Mouse (Mus musculus) MEL (cell line): Measurements from ENCODE around the gene Frmpd2. TPM values are rescaled to one million over a fixed set of nuclear protein-coding genes. Genes with fewer than 3 reads are reported as not detected.

Experiments used
- DNase-seq: peaks from one replicate; pipeline ENCODE4 v3.0.0; 2011; ENCODE audit warnings: low read depth, low spot score
- H3K27ac ChIP-seq: 2 replicates; pipeline ENCODE4 v1.5.1; 2012; ENCODE audit warnings: low read depth, mild to moderate bottlenecking, control low read depth, low read length, moderate library complexity; ENCODE audit not compliant: control insufficient read depth
- H3K27me3 ChIP-seq, 2 experiments: fragments of 150-350 bp in 1 of 2; sonication (generic) in 1 of 2; 2 replicates each; pipeline ENCODE4 v1.6.1; 2012; ENCODE audit warnings: low read length in 2 of 2, mild to moderate bottlenecking in 2 of 2, improper control_type of control experiment in 1 of 2, moderate library complexity in 1 of 2; ENCODE audit not compliant: insufficient read depth in 2 of 2, control insufficient read depth in 1 of 2
- H3K36me3 ChIP-seq, 2 experiments: 2 replicates each; pipeline ENCODE4 v1.6.1; 2012 to 2014; ENCODE audit warnings: low read length in 2 of 2, improper control_type of control experiment in 1 of 2, inconsistent platforms in 1 of 2, mild to moderate bottlenecking in 1 of 2; ENCODE audit not compliant: insufficient read depth in 2 of 2, control insufficient read depth in 1 of 2
- H3K4me1 ChIP-seq, 2 experiments: fragments of 150-350 bp in 1 of 2; sonication (generic) in 1 of 2; 2 replicates each; pipeline ENCODE4 v1.6.1; 2012; ENCODE audit warnings: low read length in 2 of 2, improper control_type of control experiment in 1 of 2, mild to moderate bottlenecking in 1 of 2; ENCODE audit not compliant: insufficient read depth in 2 of 2, control insufficient read depth in 1 of 2
- H3K4me3 ChIP-seq, 2 experiments: fragments of 150-350 bp in 1 of 2; sonication (generic) in 1 of 2; 2 replicates each; pipeline ENCODE4 v1.5.1; 2012; ENCODE audit warnings: low read depth in 2 of 2, low read length in 2 of 2, mild to moderate bottlenecking in 2 of 2, moderate library complexity in 2 of 2, control low read depth in 1 of 2, improper control_type of control experiment in 1 of 2; ENCODE audit not compliant: control insufficient read depth in 1 of 2, insufficient read depth in 1 of 2
- H3K79me2 ChIP-seq: 2 replicates; pipeline ENCODE4 v1.6.1; 2012; ENCODE audit warnings: mild to moderate bottlenecking, low read length, moderate library complexity; ENCODE audit not compliant: control insufficient read depth, poor library complexity, insufficient read depth
- H3K9ac ChIP-seq: 2 replicates; pipeline ENCODE4 v1.6.1; 2012; ENCODE audit warnings: low read depth, mild to moderate bottlenecking, control low read depth, low read length, moderate library complexity; ENCODE audit not compliant: control insufficient read depth, poor library complexity, severe bottlenecking
- H3K9me3 ChIP-seq: fragments of 150-350 bp; sonication (generic); replicated peaks from 2 replicates; pipeline ENCODE4 v1.6.1; 2012; ENCODE audit warnings: mild to moderate bottlenecking, low read length, improper control_type of control experiment, moderate library complexity; ENCODE audit not compliant: insufficient read depth
- E2F4 ChIP-seq: IDR thresholded peaks from 2 replicates; pipeline ENCODE4 v1.6.1; 2011; ENCODE audit warnings: low read depth, low read length, improper control_type of control experiment, borderline replicate concordance
- ELF1 ChIP-seq: IDR thresholded peaks from 2 replicates; pipeline ENCODE4 v1.6.1; 2014; ENCODE audit warnings: low read depth, mild to moderate bottlenecking, inconsistent platforms, low read length, improper control_type of control experiment, moderate library complexity
- HCFC1 ChIP-seq: IDR thresholded peaks from 2 replicates; pipeline ENCODE4 v1.6.1; 2012; ENCODE audit warnings: low read depth, mild to moderate bottlenecking, inconsistent platforms, low read length, improper control_type of control experiment, moderate library complexity
- JUND ChIP-seq: IDR thresholded peaks from 2 replicates; pipeline ENCODE4 v1.6.1; 2011; ENCODE audit warnings: low read depth, mild to moderate bottlenecking, improper control_type of control experiment, low read length
- KAT2A ChIP-seq: conservative IDR thresholded peaks from 2 replicates; pipeline ENCODE4 v1.6.1; 2012; ENCODE audit warnings: low read depth, low read length, improper control_type of control experiment, inconsistent platforms
- MEF2A ChIP-seq: IDR thresholded peaks from 2 replicates; pipeline ENCODE4 v1.6.1; 2014; ENCODE audit warnings: low read depth, mild to moderate bottlenecking, inconsistent platforms, low read length, improper control_type of control experiment; ENCODE audit not compliant: poor library complexity, insufficient replicate concordance, severe bottlenecking; ENCODE audit errors: extremely low read depth
- MXI1 ChIP-seq: IDR thresholded peaks from 2 replicates; pipeline ENCODE4 v1.6.1; 2011; ENCODE audit warnings: mild to moderate bottlenecking, low read depth, low read length, improper control_type of control experiment
- POLR2A ChIP-seq, 2 experiments: IDR thresholded peaks; 2 replicates each; pipeline ENCODE4 v1.6.1; 2011 to 2012; ENCODE audit warnings: low read length in 2 of 2, mild to moderate bottlenecking in 2 of 2, control low read depth in 1 of 2, improper control_type of control experiment in 1 of 2, low read depth in 1 of 2, moderate library complexity in 1 of 2; ENCODE audit not compliant: control insufficient read depth in 1 of 2, insufficient read depth in 1 of 2, poor library complexity in 1 of 2
- SMC3 ChIP-seq: IDR thresholded peaks from 2 replicates; pipeline ENCODE4 v1.6.1; 2011; ENCODE audit warnings: low read depth, low read length, improper control_type of control experiment
- TBP ChIP-seq: IDR thresholded peaks from 2 replicates; pipeline ENCODE4 v1.8.0; 2011; ENCODE audit warnings: low read depth, low read length, improper control_type of control experiment
- UBTF ChIP-seq: IDR thresholded peaks from 2 replicates; pipeline ENCODE4 v1.6.1; 2012; ENCODE audit warnings: low read depth, mild to moderate bottlenecking, inconsistent platforms, low read length, improper control_type of control experiment, moderate library complexity, borderline replicate concordance; ENCODE audit not compliant: insufficient read depth
- USF1 ChIP-seq: IDR thresholded peaks from 2 replicates; pipeline ENCODE4 v1.6.1; 2014; ENCODE audit warnings: low read depth, mild to moderate bottlenecking, inconsistent platforms, low read length, improper control_type of control experiment, moderate library complexity
- polyA plus RNA-seq, 2 experiments: library from polyadenylated mRNA; stranded (reverse) in 1 of 2; unstranded in 1 of 2; fragments of >175 nt in 1 of 2; fragments of >200 nt in 1 of 2; gene quantifications; 2 replicates each; pipeline versions ENCODE4 v1.2.1 to v1.2.4; 2012; ENCODE audit warnings: low replicate concordance in 2 of 2, low read depth in 1 of 2; ENCODE audit not compliant: insufficient read length in 2 of 2, insufficient read depth in 1 of 2, missing spikeins in 1 of 2
- total RNA-seq: library from RNA; depleted of rRNA; stranded (reverse); fragments of 300-350 nt; gene quantifications from 2 replicates; pipeline ENCODE4 v1.2.3, GENCODE M21; 2012

Frmpd2 gene
- total and polyA plus RNA-seq, 3 experiments = not detected

GRCm38 (mm10) chr14:33476094-33476760, 4.7 kb downstream of the Frmpd2 start:
- H3K4me1 ChIP-seq = no peaks in the 10 kb centered on the region
- no peak for DNase-seq
- no peaks in the 10 kb centered on the region for H3K9me3 ChIP-seq
- no peaks in the 10 kb centered on the region for H3K36me3 ChIP-seq
- H3K79me2 ChIP-seq = no peaks in the 10 kb centered on the region
- no peaks in the 10 kb centered on the region; a peak in 2 of 4 replicates for H3K27me3 ChIP-seq
- H3K27ac ChIP-seq = no peak overlapping the region
- TF ChIP-seq JUND (no peak), TBP (no peak)
- no peak overlapping the region for H3K4me3 ChIP-seq
- H3K9ac ChIP-seq = no peak overlapping the region

GRCm38 (mm10) chr14:33481991-33482390, 10.5 kb downstream of the Frmpd2 start:
- Histone ChIP-seq H3K36me3 (no peaks in the 10 kb centered on the region), H3K9me3 (no peaks in the 10 kb centered on the region), H3K79me2 (no peaks in the 10 kb centered on the region), H3K27ac (no peak overlapping the region), H3K4me3 (no peak overlapping the region), H3K27me3 (no peaks in the 10 kb centered on the region; a peak in 2 of 4 replicates), H3K4me1 (no peaks in the 10 kb centered on the region), H3K9ac (no peak overlapping the region)
- no peak for DNase-seq
- no peak for TF ChIP-seq MXI1
- TF ChIP-seq UBTF = no peak
- TF ChIP-seq HCFC1 = no peak

GRCm38 (mm10) chr14:33487805-33488550, 16.5 kb downstream of the Frmpd2 start:
- DNase-seq = no peak
- H3K36me3 ChIP-seq = no peaks in the 10 kb centered on the region
- no peak for TF ChIP-seq MEF2A
- TF ChIP-seq KAT2A = no peak
- no peak for TF ChIP-seq SMC3
- TF ChIP-seq MXI1 = no peak
- TF ChIP-seq ELF1 = no peak
- no peak for TF ChIP-seq USF1
- no peak for TF ChIP-seq E2F4
- TF ChIP-seq UBTF = no peak
- no peak for TF ChIP-seq POLR2A (IDR thresholded peaks at IDR 0.05; ENCODE audit: control insufficient read depth in 1 of 2, insufficient read depth in 1 of 2, low read depth in 1 of 2, low read length in 2 of 2, poor library complexity in 1 of 2)
- TF ChIP-seq, all 39 proteins: peak for 0
- Histone ChIP-seq H3K27me3 (no peaks in the 10 kb centered on the region), H3K27ac (no peak overlapping the region), H3K79me2 (no peaks in the 10 kb centered on the region), H3K4me1 (no peaks in the 10 kb centered on the region), H3K9ac (no peak overlapping the region), H3K9me3 (no peaks in the 10 kb centered on the region), H3K4me3 (no peak overlapping the region)
